Mouse (Mus musculus) limb, embryonic 14.5 days (tissue): Measurements from ENCODE around the gene Cdk17. TPM values are rescaled to one million over a fixed set of nuclear protein-coding genes. Genes with fewer than 3 reads are reported as not detected.

ENCODE experiments used
- ATAC-seq: fragments of 200-750 bp; cut with Nextera tagmentation; 2 replicates; pipeline ENCODE4 v1.8.0; 2017; ENCODE audit warnings: low read depth, moderate number of reproducible peaks, moderate TSS enrichment; ENCODE audit not compliant: low FRiP score
- DNase-seq: peaks from one replicate; pipeline ENCODE4 v3.0.0-alpha.2; 2015; ENCODE audit warnings: low spot score
- H3K27ac ChIP-seq: fragments of 300-500 bp; sonication (generic); replicated peaks from 2 replicates; pipeline ENCODE4 v1.5.1; 2014; ENCODE audit warnings: low read depth, mild to moderate bottlenecking, low read length, moderate library complexity, mixed read lengths
- H3K27me3 ChIP-seq: fragments of 300-500 bp; sonication (generic); 2 replicates; pipeline ENCODE4 v1.6.1; 2014; ENCODE audit warnings: low read length, mixed read lengths; ENCODE audit not compliant: control insufficient read depth, insufficient read depth
- H3K36me3 ChIP-seq: fragments of 300-500 bp; sonication (generic); 2 replicates; pipeline ENCODE4 v1.6.1; 2014; ENCODE audit warnings: mild to moderate bottlenecking, low read length, moderate library complexity, mixed read lengths; ENCODE audit not compliant: control insufficient read depth, insufficient read depth
- H3K4me1 ChIP-seq: fragments of 300-500 bp; sonication (generic); 2 replicates; pipeline ENCODE4 v1.6.1; 2014; ENCODE audit warnings: antibody characterized with exemption, low read length, mixed read lengths; ENCODE audit not compliant: control insufficient read depth, insufficient read depth
- H3K4me2 ChIP-seq: fragments of 300-500 bp; sonication (generic); replicated peaks from 2 replicates; pipeline ENCODE4 v1.6.1; 2014; ENCODE audit warnings: low read depth, mild to moderate bottlenecking, low read length, moderate library complexity; ENCODE audit not compliant: severe bottlenecking
- H3K4me3 ChIP-seq: fragments of 300-500 bp; sonication (generic); replicated peaks from 2 replicates; pipeline ENCODE4 v1.5.1; 2014; ENCODE audit warnings: low read length
- H3K9ac ChIP-seq: fragments of 300-500 bp; sonication (generic); 2 replicates; pipeline ENCODE4 v1.6.1; 2014; ENCODE audit warnings: mild to moderate bottlenecking, low read depth, low read length, moderate library complexity; ENCODE audit not compliant: severe bottlenecking
- H3K9me3 ChIP-seq: fragments of 300-500 bp; sonication (generic); 2 replicates; pipeline ENCODE4 v1.6.1; 2016; ENCODE audit warnings: low read length; ENCODE audit not compliant: control insufficient read depth
- POLR2A ChIP-seq: fragments of 200-500 bp; IDR thresholded peaks from 2 replicates; pipeline ENCODE4 v1.8.0; 2012; ENCODE audit warnings: inconsistent platforms, mild to moderate bottlenecking, moderate library complexity, borderline replicate concordance; ENCODE audit not compliant: insufficient read depth, insufficient read length; ENCODE audit errors: extremely low read depth
- WGBS: fragments of 180-500 bp; shearing (Covaris S2); extraction: QIAGEN DNeasy Blood & Tissue Kit; methylation state at CpG from one replicate; pipeline ENCODE4 v1.1.7; 2014; 5-methylcytosine and 5-hydroxymethylcytosine counted together
- polyA plus RNA-seq, 2 experiments: library from polyadenylated mRNA; depleted of rRNA in 1 of 2; stranded (reverse) in 1 of 2; unstranded in 1 of 2; fragments of >200 nt; fragmentation: Nextera tagmentation in 1 of 2; extraction: Ambion mirVana in 1 of 2; gene quantifications; 2 replicates each; pipeline versions ENCODE4 v1.2.1 to v1.2.3; 2012 to 2014

Cdk17 gene
- polyA plus RNA-seq, 2 experiments: 24.7 to 25.9 TPM

GRCm38 (mm10) chr10:93198958-93199357, 38.3 kb downstream of the Cdk17 start:
- H3K4me3 ChIP-seq: no peak overlapping the region
- H3K9ac ChIP-seq: no peak overlapping the region
- H3K4me2 ChIP-seq: no peak overlapping the region
- WGBS: 85% methylated on average over 3 of the region's 3 CpGs
- H3K4me1 ChIP-seq: peaks cover 3% of the 10 kb centered on the region; the same call in 1 of the 2 replicates
- no peak for ATAC-seq
- no peak overlapping the region for H3K27ac ChIP-seq
- no peak for TF ChIP-seq POLR2A
- H3K36me3 ChIP-seq: peaks cover 5% of the 10 kb centered on the region; the same call in 1 of the 2 replicates
- DNase-seq: no peak
- H3K9me3 ChIP-seq: no peaks in the 10 kb centered on the region
- H3K27me3 ChIP-seq: no peaks in the 10 kb centered on the region

DNA sequence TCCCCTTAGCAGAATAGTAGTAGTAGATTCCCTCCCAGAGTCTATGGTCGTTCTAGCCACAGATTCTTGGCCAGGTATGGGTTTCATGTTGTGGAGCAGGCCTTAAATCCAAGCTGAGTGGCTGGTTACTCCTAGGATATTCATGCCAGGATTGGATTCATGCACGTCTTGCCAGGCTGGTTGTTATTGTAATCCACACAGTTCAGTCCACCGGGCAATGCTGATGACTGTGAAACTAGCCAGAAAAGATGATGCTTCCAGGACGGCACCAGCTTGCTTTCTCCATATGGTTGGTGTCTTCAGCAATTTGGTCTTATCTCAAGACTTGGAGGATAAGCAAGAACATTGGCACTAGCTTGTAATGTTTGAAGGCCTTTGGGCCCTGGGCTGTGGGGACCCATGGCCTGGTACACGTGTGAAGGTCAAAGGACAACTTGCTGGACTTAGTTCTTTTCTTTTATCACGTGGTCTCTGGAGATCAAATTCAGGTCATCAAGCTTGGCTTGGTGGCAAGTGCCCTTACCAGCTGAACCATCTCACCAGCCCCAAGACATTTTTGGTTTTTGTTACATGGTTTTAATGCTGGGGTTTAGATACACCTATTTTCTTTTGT, 41.3 kb downstream of the Cdk17 start:
- Histone ChIP-seq H3K9me3 (no peaks in the 10 kb centered on the region), H3K9ac (no peak overlapping the region), H3K27ac (no peak overlapping the region), H3K4me3 (no peak overlapping the region), H3K36me3 (peaks cover 5% of the 10 kb centered on the region; the same call in 1 of the 2 replicates), H3K27me3 (no peaks in the 10 kb centered on the region), H3K4me2 (no peak overlapping the region), H3K4me1 (no peaks in the 10 kb centered on the region)
- DNase-seq: no peak
- TF ChIP-seq POLR2A: no peak
- WGBS: 94% methylated on average over 6 of the region's 6 CpGs
- no peak for ATAC-seq

DNA sequence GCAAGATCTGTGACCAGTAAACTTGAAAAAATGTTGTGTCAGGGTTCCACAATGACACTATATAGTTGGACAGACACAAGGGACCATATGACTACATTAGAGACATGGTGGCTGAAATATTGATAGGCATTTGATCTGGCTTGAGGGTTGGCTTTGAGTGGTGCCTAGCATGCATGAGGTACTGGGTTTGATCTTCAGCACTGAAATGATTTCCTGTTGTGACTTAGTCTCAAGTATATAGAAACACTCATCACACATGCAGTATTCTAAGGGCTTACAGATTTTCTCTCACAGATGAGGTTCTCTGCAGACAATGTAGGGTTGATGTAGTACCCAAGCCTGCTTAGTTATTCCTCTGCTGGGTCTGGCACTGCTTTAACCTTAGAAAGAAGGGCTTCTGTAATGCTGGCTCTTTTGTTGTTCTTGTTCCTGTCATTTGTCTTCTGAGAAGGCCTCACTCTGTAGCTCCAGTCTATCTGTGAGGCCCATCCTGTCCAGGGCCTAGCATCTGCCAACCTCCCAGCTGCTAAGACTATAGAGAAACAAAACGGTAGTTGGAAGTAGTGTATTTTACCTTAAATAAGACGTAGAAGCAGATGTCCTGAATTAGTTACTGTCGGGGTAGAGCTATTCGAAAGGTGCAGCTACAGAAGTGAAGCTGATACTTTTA, 44.7 kb downstream of the Cdk17 start:
- WGBS: 79% methylated on average over 4 of the region's 4 CpGs
- Histone ChIP-seq H3K4me3 (no peak overlapping the region), H3K9ac (no peak overlapping the region), H3K4me1 (no peaks in the 10 kb centered on the region), H3K9me3 (no peaks in the 10 kb centered on the region), H3K36me3 (no peaks in the 10 kb centered on the region), H3K4me2 (no peak overlapping the region), H3K27me3 (no peaks in the 10 kb centered on the region), H3K27ac (no peak overlapping the region)
- no peak for TF ChIP-seq POLR2A
- ATAC-seq: no peak
- no peak for DNase-seq

GRCm38 (mm10) chr10:93207176-93207575, 46.5 kb downstream of the Cdk17 start:
- no peak overlapping the region for H3K9ac ChIP-seq
- peaks cover 6% of the 10 kb centered on the region; the same call in 1 of the 2 replicates for H3K36me3 ChIP-seq
- DNase-seq (no peak), ATAC-seq (no peak)
- H3K4me1 ChIP-seq: no peaks in the 10 kb centered on the region
- no peak for TF ChIP-seq POLR2A
- H3K4me2 ChIP-seq: no peak overlapping the region
- WGBS: 54% methylated on average over 5 of the region's 5 CpGs
- no peaks in the 10 kb centered on the region for H3K9me3 ChIP-seq
- H3K4me3 ChIP-seq: no peak overlapping the region
- no peaks in the 10 kb centered on the region for H3K27me3 ChIP-seq
- H3K27ac ChIP-seq: no peak overlapping the region

- DNase-seq (no peak), ATAC-seq (no peak)
- Histone ChIP-seq H3K4me2 (no peak overlapping the region), H3K9me3 (no peaks in the 10 kb centered on the region), H3K27ac (no peak overlapping the region), H3K4me3 (no peak overlapping the region), H3K4me1 (no peaks in the 10 kb centered on the region), H3K36me3 (peaks cover 36% of the 10 kb centered on the region), H3K27me3 (no peaks in the 10 kb centered on the region), H3K9ac (no peak overlapping the region)
- 78% methylated on average over 2 of the region's 2 CpGs for WGBS
- no peak for TF ChIP-seq POLR2A
Measured at GRCm38 (mm10) chr10:93212699-93213098, 52.0 kb downstream of the Cdk17 start.
